In genomic region chr15:6390106-6390505, GRCm38 (mm10) we compare ENCODE assay signal across 22 mouse cellular contexts. TPM values are rescaled to one million over a fixed set of nuclear protein-coding genes. Genes with fewer than 3 reads are reported as not detected.
DNase-seq lines count a peak whose midpoint lies in the region; ATAC-seq and TF ChIP-seq lines count a peak whose summit lies in the region.
"Had no signal": no experiment of that assay in that cellular context is flagged by ENCODE, and none has a peak within 500 bp of the region (broad histone marks: within the 10 kb centered on the region; RNA-seq: fewer than 3 reads in every experiment).

No protein-coding gene starts in this region.

- H3K27me3 ChIP-seq in heart, embryonic 10.5 days (ENCODE audit: insufficient read depth, poor library complexity, severe bottlenecking): no peaks in the 10 kb centered on the region
- H3K27me3 ChIP-seq in heart, embryonic 11.5 days (ENCODE audit: control insufficient read depth, insufficient read depth, low read length): no peaks in the 10 kb centered on the region
- H3K27me3 ChIP-seq in kidney, embryonic 15.5 days: no peaks in the 10 kb centered on the region
- no peaks in the 10 kb centered on the region for H3K27me3 ChIP-seq in kidney, embryonic 14.5 days (ENCODE audit: control insufficient read depth, insufficient read depth, low read length)
- H3K27me3 ChIP-seq in embryonic facial prominence, embryonic 14.5 days (replicated peaks; ENCODE audit: control insufficient read depth, insufficient read depth, low read length): no peaks in the 10 kb centered on the region
- no peaks in the 10 kb centered on the region for H3K27me3 ChIP-seq in myocyte (ENCODE audit: control insufficient read depth, insufficient read depth, insufficient read length)

- 0 out of 2 replicates have a peak overlapping the region, but pooled peaks have one; percentile 32 for H3K27ac ChIP-seq in heart, embryonic 10.5 days
- H3K27ac ChIP-seq in heart, embryonic 11.5 days (ENCODE audit: low read depth, low read length): no peak overlapping the region
- H3K27ac ChIP-seq in kidney, embryonic 15.5 days: 0 out of 2 replicates have a peak overlapping the region, but pooled peaks have one; percentile 37
- H3K27ac ChIP-seq in kidney, embryonic 14.5 days (ENCODE audit: low read depth, low read length): no peak overlapping the region
- H3K27ac ChIP-seq in embryonic facial prominence, embryonic 14.5 days (replicated peaks; ENCODE audit: low read depth, low read length): no peak overlapping the region
- H3K27ac ChIP-seq: hindbrain, embryonic 13.5 days; left cerebral cortex, adult 2 months; liver, embryonic 15.5 days; neural tube, embryonic 15.5 days had no signal

- TF ChIP-seq POLR2A in myocyte (IDR thresholded peaks at IDR 0.05; ENCODE audit: insufficient read length, low read depth): no peak

- no peak overlapping the region for H3K4me2 ChIP-seq in heart, embryonic 11.5 days
- H3K4me2 ChIP-seq in kidney, embryonic 15.5 days: no peak overlapping the region
- no peak overlapping the region for H3K4me2 ChIP-seq in kidney, embryonic 14.5 days (replicated peaks; ENCODE audit: low read depth, low read length)
- peak overlapping the region; percentile 67 for H3K4me2 ChIP-seq in embryonic facial prominence, embryonic 14.5 days (ENCODE audit: low read depth, low read length)
- H3K4me2 ChIP-seq in myocyte (ENCODE audit: low read depth): peak overlapping the region; percentile 5
- H3K4me2 ChIP-seq: hindbrain, embryonic 13.5 days; liver, embryonic 15.5 days; neural tube, embryonic 15.5 days had no signal

- H3ac ChIP-seq in myocyte (ENCODE audit: control insufficient read depth, insufficient read length): no peak overlapping the region

- H3K9me3 ChIP-seq in heart, embryonic 10.5 days: no peaks in the 10 kb centered on the region
- no peaks in the 10 kb centered on the region for H3K9me3 ChIP-seq in heart, embryonic 11.5 days (replicated peaks; ENCODE audit: control insufficient read depth, low read length)
- no peaks in the 10 kb centered on the region for H3K9me3 ChIP-seq in kidney, embryonic 15.5 days (replicated peaks)
- H3K9me3 ChIP-seq in kidney, embryonic 14.5 days (ENCODE audit: control insufficient read depth, low read length): no peaks in the 10 kb centered on the region
- no peaks in the 10 kb centered on the region for H3K9me3 ChIP-seq in embryonic facial prominence, embryonic 14.5 days (ENCODE audit: control insufficient read depth, low read length)
- H3K9me3 ChIP-seq: hindbrain, embryonic 13.5 days; liver, embryonic 15.5 days; megakaryocyte, embryonic 14.5 days; neural tube, embryonic 15.5 days had no signal

- DNase-seq in heart, embryonic 10.5 days (ENCODE audit: low spot score): no peak
- no peak for DNase-seq in embryonic facial prominence, embryonic 14.5 days (ENCODE audit: low spot score)
- no peak for DNase-seq in left cerebral cortex, postnatal 25 days (ENCODE audit: low spot score in 2 of 2)
- DNase-seq: B cell, adult 2 months; cerebellum, adult 8-10 months; forebrain, postnatal 0 days; thymus, adult 2 months had no signal

- 67% methylated on average over 4 of the region's 4 CpGs for WGBS in heart, embryonic 10.5 days
- 62% methylated on average over 4 of the region's 4 CpGs for WGBS in heart, embryonic 11.5 days (ENCODE audit: insufficient replicate concordance)
- 87% methylated on average over 4 of the region's 4 CpGs for WGBS in kidney, embryonic 15.5 days
- 90% methylated on average over 4 of the region's 4 CpGs for WGBS in kidney, embryonic 14.5 days
- WGBS in embryonic facial prominence, embryonic 14.5 days: 74% methylated on average over 4 of the region's 4 CpGs

- ATAC-seq in heart, embryonic 11.5 days (replicated peaks; ENCODE audit: insufficient number of reproducible peaks, low FRiP score, low TSS enrichment): no peak
- no peak for ATAC-seq in kidney, embryonic 15.5 days (replicated peaks; ENCODE audit: low FRiP score)
- no peak for ATAC-seq in kidney, embryonic 14.5 days (ENCODE audit: low FRiP score, low TSS enrichment)
- ATAC-seq in embryonic facial prominence, embryonic 14.5 days (ENCODE audit: low read depth): no peak
- ATAC-seq: forebrain, postnatal 0 days; inflammation-experienced regulatory T-cells, adult 6 months had no signal

- peaks cover 37% of the 10 kb centered on the region for H3K4me1 ChIP-seq in heart, embryonic 10.5 days
- H3K4me1 ChIP-seq in heart, embryonic 11.5 days (ENCODE audit: control insufficient read depth, insufficient read depth, low read length): peaks cover 11% of the 10 kb centered on the region; the same call in 1 of the 2 replicates
- peaks cover 41% of the 10 kb centered on the region for H3K4me1 ChIP-seq in kidney, embryonic 15.5 days
- peaks cover 12% of the 10 kb centered on the region for H3K4me1 ChIP-seq in kidney, embryonic 14.5 days (ENCODE audit: control insufficient read depth, insufficient read depth, low read length)
- H3K4me1 ChIP-seq in embryonic facial prominence, embryonic 14.5 days (ENCODE audit: control insufficient read depth, insufficient read depth, low read length): 0 out of 2 replicates have a peak, but pooled peaks cover 12% of the 10 kb centered on the region
- H3K4me1 ChIP-seq: liver, embryonic 15.5 days had no signal

- H3K36me3 ChIP-seq in heart, embryonic 10.5 days: peaks cover 9% of the 10 kb centered on the region; the same call in 1 of the 2 replicates
- no peaks in the 10 kb centered on the region; the same call in 1 of the 2 replicates for H3K36me3 ChIP-seq in heart, embryonic 11.5 days (ENCODE audit: control insufficient read depth, insufficient read depth, low read length)
- 0 out of 2 replicates have a peak, but pooled peaks cover 4% of the 10 kb centered on the region for H3K36me3 ChIP-seq in kidney, embryonic 15.5 days
- no peaks in the 10 kb centered on the region; the same call in 1 of the 2 replicates for H3K36me3 ChIP-seq in kidney, embryonic 14.5 days (ENCODE audit: control insufficient read depth, insufficient read depth, low read length)
- H3K36me3 ChIP-seq in embryonic facial prominence, embryonic 14.5 days (ENCODE audit: control insufficient read depth, insufficient read depth, low read length): peaks cover 25% of the 10 kb centered on the region
- H3K36me3 ChIP-seq in myocyte (ENCODE audit: control insufficient read depth, insufficient read depth): peaks cover 11% of the 10 kb centered on the region
- H3K36me3 ChIP-seq: hindbrain, embryonic 13.5 days; liver, embryonic 15.5 days; neural tube, embryonic 15.5 days had no signal

- peaks cover 29% of the 10 kb centered on the region for H3K79me2 ChIP-seq in myocyte (ENCODE audit: control insufficient read depth, insufficient read depth)

- H3K4me3 ChIP-seq in heart, embryonic 10.5 days: no peak overlapping the region
- H3K4me3 ChIP-seq in heart, embryonic 11.5 days (ENCODE audit: low read depth, low read length): no peak overlapping the region
- H3K4me3 ChIP-seq in kidney, embryonic 15.5 days (replicated peaks): no peak overlapping the region
- no peak overlapping the region for H3K4me3 ChIP-seq in kidney, embryonic 14.5 days (ENCODE audit: low read length)
- no peak overlapping the region for H3K4me3 ChIP-seq in embryonic facial prominence, embryonic 14.5 days (ENCODE audit: low read depth, low read length)
- no peak overlapping the region for H3K4me3 ChIP-seq in myocyte
- H3K4me3 ChIP-seq: hindbrain, embryonic 13.5 days; left cerebral cortex, adult 2 months; liver, embryonic 15.5 days; neural tube, embryonic 15.5 days had no signal

- intact Hi-C loops in left cerebral cortex, postnatal 25 days (cut with DNase I): no loop called here

- H3K9ac ChIP-seq in heart, embryonic 11.5 days (ENCODE audit: low read depth, low read length): no peak overlapping the region
- H3K9ac ChIP-seq in kidney, embryonic 15.5 days: no peak overlapping the region
- H3K9ac ChIP-seq in kidney, embryonic 14.5 days (ENCODE audit: low read depth, low read length): no peak overlapping the region
- H3K9ac ChIP-seq in embryonic facial prominence, embryonic 14.5 days (ENCODE audit: low read depth, low read length): no peak overlapping the region
- H3K9ac ChIP-seq: forebrain, postnatal 0 days; hindbrain, embryonic 13.5 days; liver, embryonic 15.5 days; neural tube, embryonic 15.5 days had no signal

TF ChIP-seq in myocyte, 11 proteins besides CTCF, POLR2A, EP300 and RAD21:
- TF ChIP-seq E2F4 (IDR thresholded peaks at IDR 0.05; ENCODE audit: insufficient read depth) (no peak), REST (IDR thresholded peaks at IDR 0.05; ENCODE audit: insufficient read depth, insufficient read length) (no peak), MYOD1 (IDR thresholded peaks at IDR 0.05; ENCODE audit: control insufficient read depth in 1 of 3, insufficient read length in 2 of 3, low read depth in 2 of 3) (no peak), POLR2AphosphoS2 (IDR thresholded peaks at IDR 0.05; ENCODE audit: insufficient read length, low read depth) (no peak), TCF3 (IDR thresholded peaks at IDR 0.05; ENCODE audit: insufficient read length, low read depth) (no peak), TCF12 (IDR thresholded peaks at IDR 0.05; ENCODE audit: insufficient read depth, poor library complexity, severe bottlenecking) (no peak), MYOG (IDR thresholded peaks at IDR 0.05; ENCODE audit: control insufficient read depth in 1 of 3, insufficient read depth in 1 of 3, insufficient read length in 2 of 3, low read depth in 2 of 3) (no peak), CEBPB (IDR thresholded peaks at IDR 0.05; ENCODE audit: insufficient read depth, poor library complexity, severe bottlenecking) (no peak), MAX (IDR thresholded peaks at IDR 0.05; ENCODE audit: low read depth) (no peak), SRF (IDR thresholded peaks at IDR 0.05; ENCODE audit: control insufficient read depth, insufficient read length, low read depth) (no peak), USF1 (IDR thresholded peaks at IDR 0.05; ENCODE audit: low read depth) (no peak)

RNA-seq across cellular contexts. Expression of gene C9, which starts 55.0 kb away (rescaled TPM):
- polyA plus RNA-seq in heart, embryonic 10.5 days (2016; fragmentation: Nextera tagmentation; extraction: Ambion mirVana): not detected in 2 replicates
- not detected in 2 replicates for polyA plus RNA-seq in heart, embryonic 11.5 days (2014; fragmentation: Nextera tagmentation; extraction: Ambion mirVana)
- 0.08 and 0.13 TPM in 2 replicates for polyA plus RNA-seq in kidney, embryonic 15.5 days (2015; fragmentation: Nextera tagmentation; extraction: Ambion mirVana)
- polyA plus RNA-seq in kidney, embryonic 14.5 days (2014; fragmentation: Nextera tagmentation; extraction: Ambion mirVana): not detected in 2 replicates
- polyA plus RNA-seq in embryonic facial prominence, embryonic 14.5 days (2014; fragmentation: Nextera tagmentation; extraction: Ambion mirVana): not detected in 2 replicates
- not detected for polyA plus RNA-seq in myocyte (2012; fragmentation: generic; extraction: Trizol)
- total RNA-seq in left cerebral cortex, postnatal 25 days (2021): not detected
- total RNA-seq: common myeloid progenitor, adult 5-6 weeks; forebrain, postnatal 0 days; granulocyte monocyte progenitor cell, adult 5-6 weeks; left cerebral cortex, adult 2 months had no signal
- polyA plus RNA-seq: embryonic facial prominence, embryonic 11.5 days; forebrain, postnatal 0 days; hindbrain, embryonic 13.5 days; inflammation-experienced regulatory T-cells, adult 6 months; limb, embryonic 11.5 days; midbrain, embryonic 14.5 days; neural tube, embryonic 15.5 days; thymus, adult 2 months had no signal

Comparison
In these comparisons a context has a peak if more than half of its experiments do, and no peak if none do; other contexts are left out.
1. H3K27ac ChIP-seq: peak in heart, embryonic 10.5 days (single experiment) and kidney, embryonic 15.5 days (single experiment); none in heart, embryonic 11.5 days (single experiment), kidney, embryonic 14.5 days (single experiment) and embryonic facial prominence, embryonic 14.5 days (single experiment).
2. H3K4me2 ChIP-seq: peak in embryonic facial prominence, embryonic 14.5 days (single experiment) and myocyte (single experiment); none in heart, embryonic 11.5 days (single experiment), kidney, embryonic 15.5 days (single experiment) and kidney, embryonic 14.5 days (single experiment).